Mouse (Mus musculus) midbrain, embryonic 16.5 days (tissue): ENCODE measurements around the gene Tnfrsf9. TPM values are rescaled to one million over a fixed set of nuclear protein-coding genes. Genes with fewer than 3 reads are reported as not detected.

ENCODE experiments used
- ATAC-seq: fragments of 200-750 bp; cut with Nextera tagmentation; 2 replicates; pipeline ENCODE4 v1.8.0; 2017; ENCODE audit warnings: moderate TSS enrichment
- H3K27ac ChIP-seq: fragments of 300-500 bp; sonication (generic); 2 replicates; pipeline ENCODE4 v1.5.1; 2014; ENCODE audit warnings: mild to moderate bottlenecking, low read length, mixed read lengths
- H3K27me3 ChIP-seq: fragments of 300-500 bp; sonication (generic); 2 replicates; pipeline ENCODE4 v1.6.1; 2014; ENCODE audit warnings: low read depth, low read length, mixed read lengths; ENCODE audit not compliant: control insufficient read depth, insufficient read depth
- H3K36me3 ChIP-seq: fragments of 300-500 bp; sonication (generic); 2 replicates; pipeline ENCODE4 v1.6.1; 2014; ENCODE audit warnings: mild to moderate bottlenecking, low read length, moderate library complexity, mixed read lengths; ENCODE audit not compliant: control insufficient read depth, insufficient read depth
- H3K4me1 ChIP-seq: fragments of 300-500 bp; sonication (generic); 2 replicates; pipeline ENCODE4 v1.6.1; 2014; ENCODE audit warnings: mild to moderate bottlenecking, low read length, mixed read lengths; ENCODE audit not compliant: control insufficient read depth, insufficient read depth
- H3K4me2 ChIP-seq: fragments of 300-500 bp; sonication (generic); 2 replicates; pipeline ENCODE4 v1.6.1; 2014; ENCODE audit warnings: mild to moderate bottlenecking, low read length, mixed read lengths
- H3K4me3 ChIP-seq: fragments of 300-500 bp; sonication (generic); 2 replicates; pipeline ENCODE4 v1.5.1; 2014; ENCODE audit warnings: low read depth, mild to moderate bottlenecking, low read length, moderate library complexity, mixed read lengths
- H3K9ac ChIP-seq: fragments of 300-500 bp; sonication (generic); 2 replicates; pipeline ENCODE4 v1.6.1; 2014; ENCODE audit warnings: low read depth, low read length, mixed read lengths
- H3K9me3 ChIP-seq: fragments of 300-500 bp; sonication (generic); replicated peaks from 2 replicates; pipeline ENCODE4 v1.6.1; 2014; ENCODE audit warnings: mild to moderate bottlenecking, low read length, mixed read lengths; ENCODE audit not compliant: control insufficient read depth, poor library complexity, severe bottlenecking
- WGBS: fragments of 180-500 bp; shearing (Covaris S2); extraction: QIAGEN DNeasy Blood & Tissue Kit; methylation state at CpG from one replicate; pipeline ENCODE4 v1.1.7; 2014; 5-methylcytosine and 5-hydroxymethylcytosine counted together
- polyA plus RNA-seq: library from polyadenylated mRNA; unstranded; fragments of >200 nt; fragmentation: Nextera tagmentation; extraction: Ambion mirVana; gene quantifications from 2 replicates; pipeline ENCODE4 v1.2.1, GENCODE M21; 2015

Tnfrsf9 gene
- 0.27 and 0.38 TPM in 2 replicates for polyA plus RNA-seq

GRCm38 (mm10) chr4:150914290-150914733 lies at the start of gene Tnfrsf9, which contains the start of gene Park7:
Gene Tnfrsf9 (plus strand): TSS chr4:150914562.
Gene Park7 (minus strand): TSS chr4:150914437.
- Histone ChIP-seq H3K27me3 (no peaks in the 10 kb centered on the region), H3K27ac (peak within 1 kb of the TSS; percentile 87), H3K36me3 (no peaks in the 10 kb centered on the region), H3K4me3 (peak within 1 kb of the TSS; percentile 65), H3K4me2 (peak within 1 kb of the TSS; percentile 86), H3K9ac (peak within 1 kb of the TSS; percentile 87), H3K9me3 (no peaks in the 10 kb centered on the region), H3K4me1 (peaks cover 18% of the 10 kb centered on the region)
- ATAC-seq = peak; percentile 90
- WGBS = under 1% methylated on average over 48 of the region's 48 CpGs

DNA sequence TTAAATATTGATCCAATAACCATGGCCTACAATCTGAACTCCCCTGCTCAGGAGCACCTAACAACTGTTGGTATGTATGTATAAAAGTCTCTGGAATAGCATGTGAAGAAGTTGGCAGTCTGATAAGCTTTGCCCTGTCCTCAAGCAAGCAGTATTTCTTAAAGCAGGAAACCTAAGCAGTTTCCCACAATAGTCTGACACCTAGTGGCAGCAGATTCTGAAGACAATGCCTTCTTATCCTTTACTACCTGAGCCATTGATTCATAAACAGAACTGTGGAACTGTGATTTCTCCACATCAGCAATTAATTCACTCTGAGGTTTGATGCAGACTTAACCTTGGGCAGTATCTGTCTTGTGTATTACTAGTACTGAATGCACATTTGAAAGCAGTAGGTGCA lies 49.0 kb upstream of the Tnfrsf9 start:
- H3K27me3 ChIP-seq = no peaks in the 10 kb centered on the region
- H3K9ac ChIP-seq = no peak overlapping the region
- no peak overlapping the region for H3K27ac ChIP-seq
- peaks cover 19% of the 10 kb centered on the region for H3K36me3 ChIP-seq
- no peak for ATAC-seq
- H3K9me3 ChIP-seq = no peaks in the 10 kb centered on the region
- no peaks in the 10 kb centered on the region for H3K4me1 ChIP-seq
- H3K4me3 ChIP-seq = no peak overlapping the region
- no peak overlapping the region for H3K4me2 ChIP-seq

GRCm38 (mm10) chr4:150866069-150866468 lies 48.3 kb upstream of the Tnfrsf9 start:
- no peaks in the 10 kb centered on the region for H3K9me3 ChIP-seq
- H3K4me1 ChIP-seq = no peaks in the 10 kb centered on the region
- no peak overlapping the region for H3K4me2 ChIP-seq
- H3K4me3 ChIP-seq = no peak overlapping the region
- H3K27me3 ChIP-seq = no peaks in the 10 kb centered on the region
- H3K36me3 ChIP-seq = peaks cover 19% of the 10 kb centered on the region
- no peak overlapping the region for H3K27ac ChIP-seq
- WGBS = 92% methylated on average over 11 of the region's 11 CpGs
- no peak overlapping the region for H3K9ac ChIP-seq
- ATAC-seq = no peak

- Histone ChIP-seq H3K27ac (no peak overlapping the region), H3K4me2 (no peak overlapping the region), H3K4me3 (no peak overlapping the region), H3K27me3 (no peaks in the 10 kb centered on the region), H3K9ac (no peak overlapping the region), H3K4me1 (no peaks in the 10 kb centered on the region), H3K9me3 (no peaks in the 10 kb centered on the region), H3K36me3 (peaks cover 19% of the 10 kb centered on the region)
- 94% methylated on average over 8 of the region's 12 CpGs for WGBS
- ATAC-seq = no peak
These were observed 47.9 kb upstream of the Tnfrsf9 start for GRCm38 (mm10) chr4:150866494-150866893.

GRCm38 (mm10) chr4:150868161-150868560 lies 46.2 kb upstream of the Tnfrsf9 start:
- Histone ChIP-seq H3K9ac (no peak overlapping the region), H3K4me2 (no peak overlapping the region), H3K36me3 (peaks cover 19% of the 10 kb centered on the region), H3K4me3 (no peak overlapping the region), H3K27me3 (no peaks in the 10 kb centered on the region), H3K4me1 (peaks cover 3% of the 10 kb centered on the region; the same call in 1 of the 2 replicates), H3K27ac (no peak overlapping the region), H3K9me3 (no peaks in the 10 kb centered on the region)
- 83% methylated on average over 6 of the region's 6 CpGs for WGBS
- ATAC-seq = no peak

DNA sequence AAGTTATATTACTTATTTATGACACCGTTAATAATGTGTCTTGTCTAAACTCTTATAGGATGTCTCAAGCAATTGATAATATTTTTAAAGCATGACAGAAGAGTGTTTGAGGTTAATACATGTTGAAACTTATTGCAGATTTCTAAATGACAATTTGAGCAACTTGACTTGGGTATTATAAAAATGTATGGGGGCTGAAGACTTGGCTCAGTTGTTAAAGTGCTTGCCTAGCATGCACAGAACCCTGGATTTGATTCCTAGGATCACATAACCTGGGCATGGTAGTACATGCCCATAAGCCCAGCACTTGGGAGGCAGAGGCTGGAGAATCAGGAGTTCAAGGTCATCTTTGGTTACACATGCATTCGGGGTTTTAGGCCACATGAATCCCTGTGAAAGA lies 45.5 kb upstream of the Tnfrsf9 start:
- no peak overlapping the region for H3K4me2 ChIP-seq
- H3K4me1 ChIP-seq = peaks cover 3% of the 10 kb centered on the region; the same call in 1 of the 2 replicates
- 79% methylated on average over 2 of the region's 2 CpGs for WGBS
- no peak overlapping the region for H3K4me3 ChIP-seq
- H3K27me3 ChIP-seq = no peaks in the 10 kb centered on the region
- no peak overlapping the region for H3K27ac ChIP-seq
- peaks cover 19% of the 10 kb centered on the region for H3K36me3 ChIP-seq
- no peak for ATAC-seq
- H3K9ac ChIP-seq = no peak overlapping the region
- no peaks in the 10 kb centered on the region for H3K9me3 ChIP-seq

DNA sequence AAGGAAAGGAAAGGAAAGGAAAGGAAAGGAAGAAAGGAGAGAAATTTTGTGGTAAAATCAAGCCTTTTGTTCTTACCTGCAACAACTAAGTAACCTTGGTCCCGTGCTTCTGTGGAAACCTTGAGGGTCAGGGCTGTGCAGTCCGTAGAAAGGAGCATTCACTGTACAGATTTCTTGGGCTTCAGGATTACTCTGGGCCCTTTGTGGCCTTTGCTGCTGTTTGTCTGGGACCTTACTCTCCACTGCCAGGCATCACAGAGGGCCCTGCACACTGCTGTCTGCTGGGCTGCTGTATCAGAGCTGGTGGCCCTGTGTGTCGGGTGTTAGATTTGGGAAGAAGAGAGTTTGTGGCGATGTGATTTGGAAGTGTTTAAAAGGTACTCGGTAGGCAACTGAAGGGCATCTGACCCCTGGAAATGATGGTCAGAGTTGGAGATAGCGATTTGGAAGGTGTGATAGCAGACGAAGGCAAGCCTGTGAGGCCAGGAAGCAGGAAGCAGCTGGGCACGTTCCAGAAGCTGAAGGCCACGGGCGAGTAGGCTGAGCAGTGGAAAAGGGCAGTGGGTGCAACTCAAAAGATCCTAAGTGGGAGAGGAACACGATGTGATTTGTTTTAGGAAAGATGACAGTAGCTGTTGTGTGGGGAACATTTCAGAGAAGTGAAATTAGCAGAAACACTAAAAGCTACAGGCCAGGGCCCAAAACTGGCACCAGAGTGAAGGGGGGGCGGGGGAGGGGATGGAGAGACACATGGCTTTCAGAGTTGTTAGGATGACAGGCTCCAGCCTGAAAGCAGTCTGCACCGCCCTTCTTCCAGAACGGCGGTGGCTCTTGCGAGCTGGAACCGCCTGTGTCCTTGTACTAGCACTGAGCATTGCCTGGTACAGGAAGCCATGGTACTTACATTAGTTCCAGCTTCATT lies 44.8 kb upstream of the Tnfrsf9 start:
- WGBS = 78% methylated on average over 17 of the region's 17 CpGs
- ATAC-seq = no peak

DNA sequence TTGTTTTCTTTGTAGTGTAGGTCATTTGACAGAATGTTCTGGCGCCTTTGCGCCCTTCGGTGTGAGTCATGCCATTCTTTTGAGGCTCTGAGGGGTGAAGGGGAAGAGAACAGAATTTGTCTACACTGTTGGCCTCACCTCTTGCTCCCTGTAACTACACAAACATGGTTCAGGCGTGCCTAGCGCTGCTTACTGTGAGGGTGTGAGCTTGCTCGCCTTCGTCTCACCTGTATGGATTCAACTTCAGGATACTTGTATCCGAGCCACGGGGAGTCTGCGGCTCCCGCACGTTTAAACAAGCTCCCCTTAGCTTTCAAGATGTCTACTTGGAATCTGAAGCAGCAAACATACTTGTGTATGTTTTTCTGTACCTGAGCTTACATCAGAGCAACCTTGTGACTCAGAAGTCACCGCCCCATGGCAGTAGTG lies 43.4 kb upstream of the Tnfrsf9 start:
- H3K9me3 ChIP-seq = no peaks in the 10 kb centered on the region
- no peaks in the 10 kb centered on the region for H3K27me3 ChIP-seq
- peaks cover 3% of the 10 kb centered on the region; the same call in 1 of the 2 replicates for H3K4me1 ChIP-seq
- no peak overlapping the region for H3K4me2 ChIP-seq
- WGBS = 88% methylated on average over 13 of the region's 13 CpGs
- H3K36me3 ChIP-seq = peaks cover 16% of the 10 kb centered on the region
- H3K9ac ChIP-seq = no peak overlapping the region
- no peak for ATAC-seq
- no peak overlapping the region for H3K4me3 ChIP-seq
- H3K27ac ChIP-seq = no peak overlapping the region

More for the DNA sequence above, 44.8 kb upstream of the Tnfrsf9 start:
- Histone ChIP-seq H3K36me3 (peaks cover 19% of the 10 kb centered on the region), H3K4me3 (no peak overlapping the region), H3K4me1 (peaks cover 3% of the 10 kb centered on the region; the same call in 1 of the 2 replicates), H3K27me3 (no peaks in the 10 kb centered on the region), H3K9ac (no peak overlapping the region), H3K27ac (no peak overlapping the region), H3K9me3 (no peaks in the 10 kb centered on the region), H3K4me2 (no peak overlapping the region)
